23 mouse cellular contexts compared by ENCODE assay signal in the genomic region with DNA sequence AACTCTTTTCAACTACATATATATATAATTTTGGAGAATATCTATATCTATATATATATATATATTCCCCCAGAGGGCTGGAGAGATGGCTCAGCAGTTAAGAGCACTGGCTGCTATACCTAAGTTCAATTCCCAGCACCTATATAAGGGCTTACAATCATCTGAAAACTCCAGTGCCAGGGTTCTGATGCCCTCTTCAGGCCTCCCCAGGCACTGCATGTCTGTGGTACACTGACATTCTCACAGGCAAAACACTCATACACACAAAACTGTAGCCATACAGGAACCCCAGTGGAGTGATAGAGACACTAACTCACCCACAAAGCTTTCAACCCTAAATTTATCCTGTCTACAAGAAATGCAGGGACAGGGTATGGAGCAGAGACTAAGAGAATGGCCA.
A peak's percentile ranks its signal among the peaks of the same experiment; 100 is the strongest.
DNase-seq lines count a peak whose midpoint lies in the region; TF ChIP-seq lines count a peak whose summit lies in the region.
"Had no signal": no experiment of that assay in that cellular context is flagged by ENCODE, and none has a peak within 500 bp of the region (broad histone marks: within the 10 kb centered on the region; RNA-seq: fewer than 3 reads in every experiment).

No protein-coding gene starts in this region.

- H3K79me2 ChIP-seq in CH12.LX (replicated peaks; ENCODE audit: control insufficient read depth, extremely low read depth, insufficient read depth, poor library complexity, severe bottlenecking) = no peaks in the 10 kb centered on the region

- H3K36me3 ChIP-seq in CH12.LX (replicated peaks in 1 of 2; ENCODE audit: control insufficient read depth in 1 of 2, insufficient read depth in 1 of 2, low read length in 1 of 2) (no peaks in the 10 kb centered on the region), ES-E14 (ENCODE audit: control insufficient read depth, insufficient read depth, low read length, poor library complexity, severe bottlenecking) (no peaks in the 10 kb centered on the region)
- H3K36me3 ChIP-seq in hindbrain, embryonic 10.5 days = no peaks in the 10 kb centered on the region
- H3K36me3 ChIP-seq: limb, embryonic 12.5 days; liver, embryonic 12.5 days; midbrain, embryonic 15.5 days had no signal

- H3K9me3 ChIP-seq in CH12.LX (replicated peaks; ENCODE audit: low read length) (no peaks in the 10 kb centered on the region), ES-E14 (ENCODE audit: control insufficient read depth, insufficient read depth, low read depth, low read length) (no peaks in the 10 kb centered on the region)
- no peaks in the 10 kb centered on the region for H3K9me3 ChIP-seq in hindbrain, embryonic 10.5 days
- H3K9me3 ChIP-seq: forebrain, embryonic 13.5 days; liver, embryonic 12.5 days; midbrain, embryonic 15.5 days had no signal

- H3K27me3 ChIP-seq in CH12.LX (replicated peaks) = no peaks in the 10 kb centered on the region
- H3K27me3 ChIP-seq in hindbrain, embryonic 10.5 days (ENCODE audit: insufficient read depth, poor library complexity, severe bottlenecking) = no peaks in the 10 kb centered on the region
- H3K27me3 ChIP-seq: forebrain, embryonic 13.5 days; limb, embryonic 12.5 days; liver, embryonic 12.5 days; midbrain, embryonic 15.5 days had no signal

- in situ Hi-C loops in CH12.LX (cut with MboI; ENCODE audit: low pct_ligation_motif_present, low pct_unique_long_range_greater_than_20kb, low sequenced_read_pairs) = no loop called here
- in situ Hi-C loops in ES-E14 (cut with MboI; ENCODE audit: low sequenced_read_pairs in 2 of 2, unreplicated experiment in 2 of 2) = no loop called here

- no peaks in the 10 kb centered on the region for H3K4me1 ChIP-seq in CH12.LX (ENCODE audit: control insufficient read depth in 1 of 2, insufficient read depth in 2 of 2)
- H3K4me1 ChIP-seq in ES-E14 (ENCODE audit: control insufficient read depth in 2 of 2, insufficient read depth in 2 of 2, low read length in 2 of 2, poor library complexity in 1 of 2) = no peaks in the 10 kb centered on the region
- H3K4me1 ChIP-seq in hindbrain, embryonic 10.5 days (replicated peaks) = no peaks in the 10 kb centered on the region
- H3K4me1 ChIP-seq: forebrain, embryonic 13.5 days; limb, embryonic 12.5 days; liver, embryonic 12.5 days; midbrain, embryonic 15.5 days had no signal

- dilution Hi-C loops in CH12.LX (cut with MboI; ENCODE audit: extremely low pct_ligation_motif_present, extremely low pct_unique_long_range_greater_than_20kb, low sequenced_read_pairs) = no loop called here

- H3K4me2 ChIP-seq in CH12.LX (ENCODE audit: insufficient read depth, low read depth, poor library complexity, severe bottlenecking) = no peak overlapping the region
- H3K4me2 ChIP-seq: forebrain, embryonic 13.5 days; limb, embryonic 12.5 days; liver, embryonic 12.5 days; midbrain, embryonic 15.5 days had no signal

- no peak for DNase-seq in layer of hippocampus, adult 2 months (ENCODE audit: low spot score in 2 of 2)
- DNase-seq in layer of hippocampus, adult 18-20 months (ENCODE audit: low spot score in 2 of 2) = no peak
- DNase-seq in CH12.LX (ENCODE audit: extremely low read depth) = peak; percentile 3
- DNase-seq in ES-E14 (ENCODE audit: low read depth, low spot score) = peak; percentile 19
- peak; percentile 48 for DNase-seq in ZHBTc4 (ENCODE audit: low read depth, low spot score)
- no peak for DNase-seq in hindbrain, embryonic 10.5 days (ENCODE audit: low spot score)
- DNase-seq in cerebellum, postnatal 4 days (ENCODE audit: low spot score in 2 of 2) = no peak
- DNase-seq: cerebellum, adult 2 months; cerebellum, postnatal 14 days; gastrocnemius, postnatal 14 days; heart, postnatal 14 days; kidney, adult 9 months; kidney, postnatal 14 days; lung, adult 2 months; lung, postnatal 10 days; right cerebral cortex, postnatal 4 days; thymus, adult 2 months had no signal

- TF ChIP-seq CTCF in layer of hippocampus, adult 2 months (conservative IDR thresholded peaks at IDR 0.05) = peak; percentile 33
- peak; percentile 15 to 33; a peak in 2 of 4 replicates for TF ChIP-seq CTCF in CH12.LX (conservative IDR thresholded peaks at IDR 0.05 in 1 of 2, IDR thresholded peaks at IDR 0.05 in 1 of 2; ENCODE audit: low read depth in 2 of 2, low read length in 2 of 2)

- H3K9ac ChIP-seq in CH12.LX (ENCODE audit: insufficient read depth, low read depth) (no peak overlapping the region), ES-E14 (ENCODE audit: insufficient read depth, low read depth, low read length, poor library complexity, severe bottlenecking) (no peak overlapping the region)
- H3K9ac ChIP-seq: forebrain, embryonic 13.5 days; limb, embryonic 12.5 days; liver, embryonic 12.5 days; midbrain, embryonic 15.5 days had no signal

- TF ChIP-seq RAD21 in CH12.LX (IDR thresholded peaks at IDR 0.05; ENCODE audit: low read depth, low read length) = peak; percentile 23

- no peak for TF ChIP-seq POLR2A in CH12.LX (IDR thresholded peaks at IDR 0.05; ENCODE audit: low read depth, low read length)

- no peak for TF ChIP-seq EP300 in CH12.LX (IDR thresholded peaks at IDR 0.05; ENCODE audit: low read length)

- no peak overlapping the region for H3K27ac ChIP-seq in layer of hippocampus, adult 2 months
- no peak overlapping the region for H3K27ac ChIP-seq in CH12.LX (ENCODE audit: insufficient read depth, low read depth)
- H3K27ac ChIP-seq in ES-E14 (ENCODE audit: insufficient read depth, low read depth, low read length, poor library complexity, severe bottlenecking) = no peak overlapping the region
- no peak overlapping the region for H3K27ac ChIP-seq in hindbrain, embryonic 10.5 days
- H3K27ac ChIP-seq: forebrain, embryonic 13.5 days; left cerebral cortex, adult 2 months; limb, embryonic 12.5 days; liver, embryonic 12.5 days; macrophage; midbrain, embryonic 15.5 days had no signal

- H3K4me3 ChIP-seq in layer of hippocampus, adult 2 months = no peak overlapping the region
- H3K4me3 ChIP-seq in CH12.LX (replicated peaks in 1 of 3; ENCODE audit: low read depth in 2 of 3, low read length in 2 of 3, poor library complexity in 1 of 3) (no peak overlapping the region), ES-E14 (ENCODE audit: insufficient read depth in 1 of 2, low read depth in 1 of 2, low read length in 2 of 2, poor library complexity in 1 of 2, severe bottlenecking in 1 of 2) (no peak overlapping the region)
- no peak overlapping the region for H3K4me3 ChIP-seq in hindbrain, embryonic 10.5 days
- H3K4me3 ChIP-seq: forebrain, embryonic 13.5 days; left cerebral cortex, adult 2 months; limb, embryonic 12.5 days; liver, embryonic 12.5 days; midbrain, embryonic 15.5 days had no signal

TF ChIP-seq in CH12.LX, 34 proteins besides CTCF, POLR2A, EP300 and RAD21:
- TF ChIP-seq JUND (conservative IDR thresholded peaks at IDR 0.05; ENCODE audit: low read depth, low read length) (no peak), PAX5 (IDR thresholded peaks at IDR 0.05; ENCODE audit: low read length) (no peak), USF1 (IDR thresholded peaks at IDR 0.05; ENCODE audit: low read depth, low read length) (no peak), MXI1 (IDR thresholded peaks at IDR 0.05; ENCODE audit: low read depth, low read length) (no peak), E2F4 (IDR thresholded peaks at IDR 0.05; ENCODE audit: insufficient replicate concordance, low read depth, low read length) (no peak), ELF1 (IDR thresholded peaks at IDR 0.05; ENCODE audit: low read depth, low read length) (no peak), GABPA (IDR thresholded peaks at IDR 0.05; ENCODE audit: insufficient replicate concordance, low read depth, low read length) (no peak), MAZ (IDR thresholded peaks at IDR 0.05; ENCODE audit: low read depth, low read length) (no peak), ZKSCAN1 (IDR thresholded peaks at IDR 0.05; ENCODE audit: borderline replicate concordance, low read depth, low read length) (no peak), TBP (conservative IDR thresholded peaks at IDR 0.05; ENCODE audit: low read depth, low read length) (no peak), JUN (IDR thresholded peaks at IDR 0.05; ENCODE audit: insufficient read depth, low read depth, low read length) (no peak), MAX (IDR thresholded peaks at IDR 0.05; ENCODE audit: low read length) (no peak), IRF4 (IDR thresholded peaks at IDR 0.05; ENCODE audit: low read depth, low read length) (no peak)

TF ChIP-seq in ES-E14, 5 proteins besides CTCF, POLR2A, EP300 and RAD21:
- TF ChIP-seq HCFC1 (IDR thresholded peaks at IDR 0.05; ENCODE audit: borderline replicate concordance, insufficient read depth, low read length) = no peak
- TF ChIP-seq CHD2 (IDR thresholded peaks at IDR 0.05; ENCODE audit: low read depth, low read length) = no peak
- TF ChIP-seq ZNF384 (IDR thresholded peaks at IDR 0.05; ENCODE audit: low read depth, low read length) = no peak; the same call in 1 of the 2 replicates
- TF ChIP-seq MAFK (IDR thresholded peaks at IDR 0.05; ENCODE audit: insufficient read depth, low read depth, low read length) = no peak

Comparison
In these comparisons a context has a peak if more than half of its experiments do, and no peak if none do; other contexts are left out.
1. DNase-seq: peak in CH12.LX (single experiment), ES-E14 (single experiment) and ZHBTc4 (single experiment); none in layer of hippocampus, adult 2 months (0 of 2), layer of hippocampus, adult 18-20 months (0 of 2), hindbrain, embryonic 10.5 days (single experiment) and cerebellum, postnatal 4 days (0 of 2).